Mouse (Mus musculus) right cerebral cortex, adult 2 months (tissue): ENCODE data around the gene Mycbp.
"Not testable (repeated sequence)": the region's sequence is repeated elsewhere in the genome, so short reads cannot be mapped to it uniquely, and the experiment has no call there.

ENCODE experiments used
- DNase-seq, 2 experiments: peaks; one replicate each; pipeline ENCODE4 v3.0.0; 2021 to 2022; ENCODE audit warnings: low spot score in 2 of 2

Mycbp gene

DNA sequence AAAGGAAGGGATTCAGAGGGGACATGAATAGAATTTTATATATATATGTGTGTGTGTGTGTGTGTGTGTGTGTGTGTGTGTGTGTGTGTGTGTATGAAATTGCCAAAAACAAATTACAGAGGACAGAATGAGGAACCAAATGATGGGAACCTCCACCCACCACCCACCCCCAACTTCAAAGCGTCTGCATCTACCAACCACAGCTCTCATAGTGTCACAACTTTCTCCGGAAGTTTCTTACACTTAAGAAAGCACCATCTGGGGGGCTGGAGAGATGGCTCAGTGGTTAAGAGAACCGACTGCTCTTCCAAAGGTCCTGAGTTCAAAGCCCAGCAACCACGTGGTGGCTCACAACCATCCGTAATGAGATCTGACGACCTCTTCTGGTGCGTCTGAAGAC is 36.2 kb downstream of the Mycbp start:
- DNase-seq: not testable (repeated sequence)

DNA sequence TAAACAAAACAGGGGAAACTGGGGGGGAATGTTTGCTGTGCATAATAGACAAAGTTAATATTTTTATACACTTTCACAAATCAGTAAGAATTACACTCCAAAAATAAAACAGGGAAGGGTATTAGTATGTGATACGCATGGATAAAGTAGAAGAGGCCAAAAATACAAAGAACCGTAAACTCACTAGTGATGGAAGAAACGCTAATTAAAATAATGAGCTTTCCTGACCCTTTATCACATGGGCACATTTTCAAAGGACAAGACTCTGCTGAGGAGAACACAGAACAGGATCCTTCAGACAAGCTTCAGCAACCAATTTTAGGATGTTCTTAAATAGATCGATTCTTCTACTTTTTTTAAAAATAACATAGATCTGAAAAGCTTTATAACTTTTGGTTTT is 42.1 kb downstream of the Mycbp start:
- DNase-seq: no peak

DNA sequence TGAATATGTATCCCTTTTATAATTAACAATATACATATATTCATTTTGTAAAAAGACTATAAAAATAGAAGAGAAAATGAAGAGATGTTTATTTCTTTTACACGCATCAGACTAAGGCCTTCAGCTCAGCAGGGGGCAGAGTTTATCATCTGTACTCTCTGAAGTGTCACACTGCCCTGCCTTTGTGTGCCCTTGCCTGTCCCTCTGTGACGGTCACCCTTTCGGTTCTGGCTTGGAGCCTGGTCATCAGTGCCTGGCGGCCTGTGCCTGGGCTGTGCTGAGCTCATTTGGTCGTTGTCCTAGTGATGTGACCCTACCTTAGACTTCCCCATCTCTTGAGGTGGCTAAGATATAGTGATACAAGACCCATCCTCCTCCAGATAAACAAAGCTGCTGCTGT is 42.5 kb downstream of the Mycbp start:
- no peak for DNase-seq

DNA sequence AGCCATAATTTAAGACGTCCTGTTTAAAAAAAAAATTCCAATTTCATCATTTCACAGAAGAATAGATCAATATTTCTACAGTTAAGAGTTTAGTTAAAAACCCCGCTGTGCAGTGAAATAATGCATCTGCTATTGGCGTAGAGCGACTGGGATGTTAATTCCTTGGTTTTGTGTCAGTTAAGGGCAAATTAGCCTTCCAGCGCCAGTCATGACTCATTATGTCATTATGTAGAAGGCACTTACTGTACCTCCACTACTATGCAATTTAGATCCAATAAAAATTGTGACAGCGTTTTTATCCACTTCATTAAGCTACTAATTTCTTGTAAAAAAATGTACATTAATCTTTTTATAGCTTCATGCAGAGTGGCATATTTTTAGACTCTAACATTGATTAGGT is 44.3 kb downstream of the Mycbp start:
- DNase-seq: no peak

DNA sequence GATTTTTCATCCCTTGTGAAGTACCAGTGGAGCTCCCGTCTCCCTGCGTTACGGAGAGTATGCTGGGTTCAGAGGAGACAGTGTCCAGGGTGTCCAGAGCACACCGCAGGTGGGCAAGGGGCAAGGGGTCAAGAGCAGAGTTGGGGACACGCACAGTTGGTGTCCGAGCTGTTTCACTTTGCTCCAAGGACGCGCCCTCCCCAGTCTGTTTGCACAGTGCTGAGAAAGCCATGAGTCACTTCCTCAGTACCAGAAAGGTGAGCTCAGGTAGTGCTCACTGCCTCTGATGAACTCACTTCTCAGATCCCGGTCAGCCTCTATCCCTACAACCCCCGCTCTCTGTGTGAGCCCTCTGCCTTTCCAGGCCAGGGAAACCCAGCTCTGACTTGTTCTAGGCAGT is 45.0 kb downstream of the Mycbp start:
- DNase-seq: no peak

DNA sequence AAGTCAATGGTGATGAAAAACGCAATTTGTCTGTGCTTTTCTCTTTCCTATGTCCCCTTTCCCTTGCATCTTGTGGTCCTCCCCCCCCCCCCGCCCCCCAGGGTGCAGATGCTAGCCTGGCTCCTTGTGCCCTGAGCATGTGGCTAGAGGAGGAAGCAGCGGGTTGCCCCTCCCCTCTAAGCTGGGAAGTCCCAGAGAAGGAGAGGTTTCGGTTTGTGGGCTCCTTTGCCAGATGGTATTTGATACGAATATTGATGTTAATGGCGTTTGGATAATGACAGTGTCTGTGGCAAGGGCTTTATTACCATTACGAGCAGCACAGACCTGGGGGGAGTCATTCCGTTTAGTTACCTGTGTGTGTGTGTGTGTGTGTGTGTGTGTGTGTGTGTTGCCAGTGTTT is 47.4 kb downstream of the Mycbp start:
- no peak for DNase-seq

DNA sequence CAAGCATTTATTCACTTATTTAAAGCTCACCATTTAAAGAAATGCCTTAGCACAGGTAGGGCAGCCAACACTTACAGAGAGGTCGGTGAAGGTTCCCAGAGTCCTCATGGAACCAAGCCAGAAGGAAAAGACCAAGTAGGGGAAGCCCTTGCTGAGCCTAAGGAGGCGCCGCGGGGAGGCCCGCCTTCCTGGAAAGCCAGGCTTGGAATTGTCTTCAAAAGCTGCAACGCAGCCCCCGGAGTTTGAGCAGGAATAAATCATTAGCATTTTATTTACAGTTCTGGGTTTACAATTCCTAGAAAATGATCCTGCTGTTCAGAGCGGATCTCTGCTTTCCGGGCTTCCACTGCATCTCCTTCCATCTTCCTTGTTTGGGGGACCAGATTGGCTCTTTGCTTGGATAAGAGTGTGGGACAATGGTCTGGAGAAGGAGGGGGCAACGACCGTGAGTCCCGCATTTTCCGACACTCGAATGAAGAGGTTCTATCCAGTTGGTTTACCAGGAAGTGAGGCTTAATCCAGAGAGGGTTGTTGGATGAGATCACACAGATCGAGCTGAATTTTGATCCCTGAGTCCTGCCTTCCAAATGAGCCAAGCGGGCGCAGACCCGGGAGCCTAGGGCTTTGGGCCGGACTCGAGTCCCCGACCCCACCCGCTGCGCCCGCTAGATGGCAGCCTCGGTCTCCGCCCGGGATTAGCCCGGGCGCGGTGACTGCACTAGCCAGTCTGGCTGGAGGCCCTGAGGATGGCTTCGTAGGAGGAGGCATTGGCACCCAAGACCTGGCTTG is 52.3 kb downstream of the Mycbp start:
- peak; percentile 76 for DNase-seq

DNA sequence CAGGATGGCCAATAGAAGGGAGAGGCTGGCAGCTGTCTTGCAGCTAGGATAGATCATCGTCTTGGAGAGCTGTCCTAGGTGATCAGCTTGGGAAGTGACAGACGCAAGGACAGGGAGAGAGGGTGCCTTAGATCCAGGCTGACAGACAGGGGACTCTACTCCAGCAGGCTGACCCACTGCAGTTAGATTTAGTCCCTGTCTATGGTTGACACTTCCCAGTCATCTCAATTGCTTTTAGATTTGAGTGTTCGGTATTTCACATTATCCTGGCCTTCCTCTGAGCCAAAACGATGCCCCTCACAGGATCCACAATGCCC is 52.8 kb downstream of the Mycbp start:
- no peak for DNase-seq

DNA sequence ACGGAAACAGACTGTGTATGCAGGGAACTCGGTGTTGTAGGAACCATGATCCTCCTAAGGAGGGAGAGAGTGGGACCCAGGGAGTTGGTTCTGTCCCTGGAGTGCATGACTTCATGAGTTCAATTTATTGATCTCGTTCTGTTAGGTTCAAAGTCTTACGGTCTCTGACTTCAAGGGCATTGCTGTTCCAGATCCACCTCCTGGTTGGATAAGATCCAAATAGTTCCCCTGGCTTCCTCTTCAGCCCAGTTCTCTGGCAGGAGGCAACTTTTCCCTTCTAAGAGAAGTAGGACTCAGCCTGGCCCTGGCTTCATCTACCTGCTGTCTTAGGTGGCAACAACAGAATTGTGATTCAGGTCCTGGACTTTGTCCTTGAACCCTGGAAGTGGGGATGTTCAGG is 53.3 kb downstream of the Mycbp start:
- no peak for DNase-seq

DNA sequence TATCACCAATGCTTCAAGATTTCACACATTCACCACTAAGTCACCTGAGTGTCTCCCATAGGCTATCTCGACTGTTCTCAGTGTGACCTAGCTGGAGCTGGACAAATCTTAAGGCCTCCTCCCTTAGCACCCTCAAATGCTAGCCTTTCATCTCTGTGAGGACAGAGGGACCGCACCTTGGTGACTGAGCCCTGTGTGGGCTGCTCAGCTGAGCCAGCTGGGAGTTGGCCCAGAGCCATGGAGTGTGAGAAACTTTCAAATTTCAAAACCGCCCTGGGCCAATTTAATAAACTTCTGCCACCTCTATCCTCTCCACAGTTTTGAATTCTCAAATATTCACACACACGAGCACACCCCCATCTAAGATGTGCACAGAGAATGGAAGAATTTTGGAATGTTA is 56.3 kb downstream of the Mycbp start:
- no peak for DNase-seq
